Mouse (Mus musculus) liver, embryonic 14.5 days (tissue): ENCODE results near the gene Hist1h4m.

Source experiments
- CTCF ChIP-seq: IDR thresholded peaks from 2 replicates; pipeline ENCODE4 v1.5.1; 2016; ENCODE audit warnings: antibody characterized with exemption, low read depth, control low read depth
- EP300 ChIP-seq: IDR thresholded peaks from 2 replicates; pipeline ENCODE4 v1.6.1; 2016; ENCODE audit warnings: antibody characterized with exemption, low read depth

- TF ChIP-seq CTCF (no peak), EP300 (no peak)
Observed at GRCm38 (mm10) chr13:21847883-21848282, 36.3 kb downstream of the Hist1h4m start.
